Mouse (Mus musculus) ovary, postnatal 36 days (tissue): Measurements from ENCODE around the gene Clp1.
A peak's percentile ranks its signal among the peaks of the same experiment; 100 is the strongest.

Source experiments
- DNase-seq: peaks from one replicate; pipeline ENCODE4 v3.0.0; 2022; ENCODE audit warnings: low spot score, mixed read lengths

The Clp1 gene

GRCm38 (mm10) chr2:84714422-84714810 is 12.7 kb downstream of the Clp1 start:
- DNase-seq = no peak

DNA sequence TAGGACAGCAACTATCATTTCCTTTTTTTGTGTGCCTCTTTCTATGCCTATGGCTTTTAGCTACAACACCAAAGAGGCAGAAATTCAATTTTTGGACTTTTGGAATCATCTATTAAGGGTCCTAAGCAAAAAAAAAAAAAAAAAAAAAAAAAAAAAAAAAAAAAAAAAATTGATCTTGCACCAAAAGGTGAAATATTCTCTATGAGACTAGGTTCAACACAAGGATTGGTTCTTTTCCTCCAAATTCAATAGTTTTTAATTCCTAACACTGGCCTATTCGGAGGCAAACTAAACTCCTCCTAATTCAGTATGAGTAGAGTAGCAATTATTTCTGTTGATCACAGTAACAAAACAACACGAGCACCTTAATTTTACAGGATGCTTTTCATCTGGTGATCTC is 15.3 kb downstream of the Clp1 start:
- no peak for DNase-seq

DNA sequence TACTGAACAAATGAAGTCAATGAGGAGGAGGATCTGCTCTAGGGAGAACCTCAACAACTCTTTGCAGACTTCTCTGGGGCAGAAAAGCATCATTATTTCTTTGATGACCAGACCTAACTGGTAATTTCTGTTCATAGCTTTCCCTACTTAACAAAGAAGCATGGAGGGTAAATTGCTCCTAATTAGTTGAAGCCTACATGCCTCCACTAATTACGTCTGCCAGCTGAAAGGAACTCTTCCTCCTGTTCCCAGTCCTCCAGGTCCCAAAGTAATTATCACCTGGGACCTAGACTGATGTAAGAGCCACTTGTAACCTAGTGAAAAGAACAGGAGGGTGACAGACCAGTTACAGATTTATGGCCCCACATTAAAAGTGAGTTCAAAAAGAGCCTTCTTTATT is 19.6 kb downstream of the Clp1 start:
- DNase-seq = no peak

DNA sequence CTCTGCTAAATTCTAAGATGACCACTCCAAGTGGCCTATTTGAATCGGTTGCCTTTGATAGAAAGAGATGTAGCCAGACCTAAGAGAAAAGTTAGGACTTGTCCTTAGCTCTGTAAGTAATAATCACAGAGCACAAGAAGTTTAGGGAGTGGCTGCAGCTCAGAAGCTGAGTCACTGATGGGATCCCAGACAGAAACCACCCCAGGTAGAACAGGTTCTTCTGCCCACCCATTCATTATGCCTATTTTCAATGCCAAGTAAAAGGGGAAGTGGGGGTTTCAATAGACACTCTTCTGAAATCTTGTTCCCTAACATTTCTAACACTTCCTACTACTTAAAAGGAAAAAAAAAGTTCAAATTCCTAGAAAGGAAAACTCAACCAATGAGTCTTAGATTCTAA is 21.9 kb downstream of the Clp1 start:
- no peak for DNase-seq

DNA sequence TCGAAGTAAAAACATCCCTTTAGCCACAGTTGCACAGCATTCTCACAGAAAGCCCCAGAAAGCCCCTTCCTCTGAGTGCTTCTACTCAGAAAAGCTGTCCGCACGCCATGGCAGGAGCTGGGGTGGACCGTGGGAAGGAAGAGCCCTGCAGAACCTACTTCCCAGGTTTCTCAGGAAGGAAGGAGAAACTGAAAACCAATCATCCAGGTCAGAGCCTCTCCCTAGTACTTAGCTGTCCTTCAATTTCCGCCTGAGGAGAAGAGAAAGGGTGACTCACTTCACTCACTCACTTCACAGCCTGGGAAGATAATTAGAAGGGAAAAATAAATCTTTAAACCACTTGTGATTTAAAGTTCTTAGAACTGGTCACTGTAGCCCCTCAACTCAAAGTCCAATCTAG is 22.8 kb downstream of the Clp1 start:
- DNase-seq = no peak

GRCm38 (mm10) chr2:84703497-84703896 is 23.7 kb downstream of the Clp1 start:
- DNase-seq = no peak

GRCm38 (mm10) chr2:84695007-84695695 is 32.0 kb downstream of the Clp1 start:
- no peak for DNase-seq

GRCm38 (mm10) chr2:84690050-84690449 is 37.1 kb downstream of the Clp1 start:
- no peak for DNase-seq

DNA sequence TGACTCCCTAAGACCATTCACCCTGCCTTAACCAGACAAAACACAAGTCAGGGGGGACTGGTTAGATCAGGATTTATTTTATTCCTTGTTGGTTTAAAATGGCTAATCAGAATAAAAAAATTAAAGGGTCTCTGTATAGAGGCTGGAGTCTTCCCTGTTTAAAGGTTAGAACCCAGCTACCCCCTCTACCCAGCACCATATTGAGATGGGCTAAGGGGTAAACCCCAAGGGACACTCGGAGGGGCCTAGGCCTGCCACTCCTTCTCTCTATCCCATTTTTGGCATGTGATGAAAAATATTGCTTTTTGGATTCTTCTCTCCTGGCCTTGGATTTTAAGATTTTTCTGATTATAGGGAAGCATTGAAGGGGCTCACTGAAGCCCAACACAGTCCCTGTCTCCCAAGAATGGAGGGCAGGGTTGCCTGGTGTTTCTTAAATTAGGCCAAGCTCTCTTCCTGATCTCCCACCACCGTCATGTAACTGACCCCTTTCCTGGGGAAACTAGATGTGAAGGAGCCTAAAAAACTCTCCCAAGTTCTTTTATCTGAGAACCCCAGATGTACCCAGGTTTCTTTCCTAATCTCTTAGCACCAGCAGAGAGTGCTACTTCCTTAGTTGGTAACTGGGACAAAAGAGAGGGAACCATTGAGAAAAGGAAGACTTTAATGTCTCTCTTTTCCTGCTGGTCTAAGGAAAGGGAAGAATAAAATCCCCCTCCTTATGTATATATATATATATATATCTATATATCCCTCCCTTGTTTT is 38.9 kb downstream of the Clp1 start:
- DNase-seq = no peak

DNA sequence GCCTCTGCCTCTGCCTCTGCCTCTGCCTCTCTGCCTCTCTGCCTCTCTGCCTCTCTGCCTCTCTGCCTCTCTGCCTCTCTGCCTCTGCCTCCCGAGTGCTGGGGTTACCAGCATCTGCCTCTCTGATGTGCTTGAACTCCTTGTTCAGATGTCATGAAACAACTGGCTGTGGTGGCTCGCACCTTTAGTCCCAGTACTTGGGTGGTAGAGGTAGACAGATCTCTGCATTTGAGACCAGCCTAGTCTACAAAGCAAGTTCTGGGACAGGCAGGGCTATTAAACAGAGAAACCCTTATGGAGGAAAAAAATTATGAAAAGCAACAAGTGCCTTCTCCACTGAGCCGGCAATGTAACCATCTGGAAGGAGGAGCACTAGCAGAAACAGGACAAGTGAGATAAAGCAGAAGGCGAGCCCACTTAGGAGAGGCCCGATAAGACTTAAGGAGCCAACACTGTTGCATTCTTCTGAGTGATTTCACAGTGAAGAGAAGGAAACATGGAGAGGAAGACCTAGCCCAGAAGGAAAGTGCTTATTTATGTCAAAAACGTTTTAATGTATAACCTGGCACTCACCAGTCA is 44.5 kb downstream of the Clp1 start:
- DNase-seq = no peak

- no peak for DNase-seq
Observed at GRCm38 (mm10) chr2:84679016-84679415, 48.1 kb downstream of the Clp1 start, which contains the start of gene Tmx2. Gene Tmx2 (minus strand): TSS chr2:84679140.

- DNase-seq = peak; percentile 80
Observed at GRCm38 (mm10) chr2:84677968-84678880, 48.9 kb downstream of the Clp1 start, which contains the start of the genes Gm28635 and Med19. Gene Gm28635 (minus strand): TSS chr2:84678041. Gene Med19 (plus strand): TSS chr2:84678402.

- no peak for DNase-seq
Observed at GRCm38 (mm10) chr2:84677270-84677967, 49.7 kb downstream of the Clp1 start.
